In the genomic region with DNA sequence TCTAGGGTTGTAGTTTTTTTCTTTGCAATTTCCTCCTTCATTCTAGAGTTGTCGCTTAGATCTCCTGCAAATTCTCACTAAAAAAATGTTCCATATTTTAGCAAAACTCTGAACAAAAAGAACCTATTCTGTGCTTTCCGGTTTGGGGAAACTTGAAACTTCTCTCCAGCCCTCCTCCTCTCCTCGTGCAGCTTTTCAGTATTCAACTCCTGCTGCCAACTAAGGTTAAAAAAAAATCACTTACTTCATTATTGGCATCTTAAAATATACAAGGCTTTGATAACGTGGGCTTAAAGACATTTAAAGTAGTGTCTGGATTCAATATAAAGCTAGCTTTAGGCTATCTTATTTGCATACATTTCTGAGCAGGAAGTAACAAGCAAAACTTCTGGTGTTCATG, we compare ENCODE assay signal across 8 mouse cellular contexts. TPM values are rescaled to one million over a fixed set of nuclear protein-coding genes. Genes with fewer than 3 reads are reported as not detected.
A peak's percentile ranks its signal among the peaks of the same experiment; 100 is the strongest.
DNase-seq lines count a peak whose midpoint lies in the region; ATAC-seq and TF ChIP-seq lines count a peak whose summit lies in the region.

No protein-coding gene starts in this region.

- H3K27me3 ChIP-seq in kidney, embryonic 14.5 days (ENCODE audit: control insufficient read depth, insufficient read depth, low read length) = no peaks in the 10 kb centered on the region
- H3K27me3 ChIP-seq in hindbrain, embryonic 15.5 days = no peaks in the 10 kb centered on the region
- H3K27me3 ChIP-seq in midbrain, embryonic 14.5 days (ENCODE audit: control insufficient read depth, insufficient read depth, low read length) = no peaks in the 10 kb centered on the region

- ATAC-seq in kidney, embryonic 14.5 days (ENCODE audit: low FRiP score, low TSS enrichment) = 0 out of 2 replicates have a peak, but pooled peaks have one; percentile 8
- no peak for ATAC-seq in hindbrain, embryonic 15.5 days (ENCODE audit: low FRiP score, low read depth)
- ATAC-seq in midbrain, embryonic 14.5 days (ENCODE audit: low FRiP score, low TSS enrichment) = no peak

- H3K9ac ChIP-seq in kidney, embryonic 14.5 days (ENCODE audit: low read depth, low read length) = peak overlapping the region; percentile 54
- 0 out of 2 replicates have a peak overlapping the region, but pooled peaks have one; percentile 65 for H3K9ac ChIP-seq in hindbrain, embryonic 15.5 days
- H3K9ac ChIP-seq in midbrain, embryonic 14.5 days (replicated peaks; ENCODE audit: low read length) = peak overlapping the region; percentile 62

- no peak for TF ChIP-seq CTCF in bone marrow macrophage, adult 2 months (IDR thresholded peaks at IDR 0.05; ENCODE audit: low read depth, low read length)

- TF ChIP-seq POLR2A in bone marrow macrophage, adult 2 months (IDR thresholded peaks at IDR 0.05; ENCODE audit: borderline replicate concordance, low read depth, low read length) = no peak

- 20% methylated on average over 4 of the region's 4 CpGs for WGBS in kidney, embryonic 14.5 days
- WGBS in hindbrain, embryonic 15.5 days = 13% methylated on average over 4 of the region's 4 CpGs
- WGBS in midbrain, embryonic 14.5 days = 18% methylated on average over 4 of the region's 4 CpGs

- peak overlapping the region; percentile 52; the same call in 1 of the 2 replicates for H3K27ac ChIP-seq in kidney, embryonic 14.5 days (ENCODE audit: low read depth, low read length)
- peak overlapping the region; percentile 77 for H3K27ac ChIP-seq in bone marrow macrophage, adult 2 months (ENCODE audit: insufficient read depth, low read depth, low read length)
- H3K27ac ChIP-seq in hindbrain, embryonic 15.5 days (replicated peaks) = peak overlapping the region; percentile 87
- H3K27ac ChIP-seq in midbrain, embryonic 14.5 days (replicated peaks; ENCODE audit: low read depth, low read length) = peak overlapping the region; percentile 88

- H3K4me3 ChIP-seq in kidney, embryonic 14.5 days (ENCODE audit: low read length) = peak overlapping the region; percentile 51
- peak overlapping the region; percentile 94 for H3K4me3 ChIP-seq in bone marrow macrophage, adult 2 months (ENCODE audit: insufficient read depth, low read length)
- H3K4me3 ChIP-seq in hindbrain, embryonic 15.5 days = peak overlapping the region; percentile 54
- H3K4me3 ChIP-seq in midbrain, embryonic 14.5 days (replicated peaks; ENCODE audit: low read depth, low read length) = peak overlapping the region; percentile 47

- no peaks in the 10 kb centered on the region for H3K36me3 ChIP-seq in kidney, embryonic 14.5 days (ENCODE audit: control insufficient read depth, insufficient read depth, low read length)
- no peaks in the 10 kb centered on the region for H3K36me3 ChIP-seq in hindbrain, embryonic 15.5 days
- H3K36me3 ChIP-seq in midbrain, embryonic 14.5 days (ENCODE audit: control insufficient read depth, insufficient read depth, low read length) = no peaks in the 10 kb centered on the region

- H3K9me3 ChIP-seq in kidney, embryonic 14.5 days (ENCODE audit: control insufficient read depth, low read length) = no peaks in the 10 kb centered on the region
- no peaks in the 10 kb centered on the region for H3K9me3 ChIP-seq in hindbrain, embryonic 15.5 days
- H3K9me3 ChIP-seq in midbrain, embryonic 14.5 days (ENCODE audit: control insufficient read depth, low read length) = no peaks in the 10 kb centered on the region

- H3K4me2 ChIP-seq in kidney, embryonic 14.5 days (replicated peaks; ENCODE audit: low read depth, low read length) = peak overlapping the region; percentile 42
- H3K4me2 ChIP-seq in hindbrain, embryonic 15.5 days = peak overlapping the region; percentile 53
- H3K4me2 ChIP-seq in midbrain, embryonic 14.5 days (ENCODE audit: low read length) = peak overlapping the region; percentile 56

- H3K4me1 ChIP-seq in kidney, embryonic 14.5 days (ENCODE audit: control insufficient read depth, insufficient read depth, low read length) = no peaks in the 10 kb centered on the region
- no peaks in the 10 kb centered on the region for H3K4me1 ChIP-seq in bone marrow macrophage, adult 2 months (ENCODE audit: control insufficient read depth, insufficient read depth, low read length)
- no peaks in the 10 kb centered on the region; the same call in 1 of the 2 replicates for H3K4me1 ChIP-seq in hindbrain, embryonic 15.5 days (replicated peaks)
- no peaks in the 10 kb centered on the region for H3K4me1 ChIP-seq in midbrain, embryonic 14.5 days (ENCODE audit: control insufficient read depth, insufficient read depth, low read length)

- DNase-seq in kidney, adult 18-20 months = no peak
- no peak for DNase-seq in midbrain, embryonic 14.5 days
- no peak for DNase-seq in cerebellum, adult 9-10 months
- no peak for DNase-seq in left cerebral cortex, adult 11 months (ENCODE audit: low spot score)
- DNase-seq in T-cell, adult 2 months (ENCODE audit: low spot score) = no peak

RNA-seq across cellular contexts. Expression of gene Sh3bgrl, which starts 0.4 kb away (rescaled TPM):
- 145 and 169 TPM in 2 replicates for polyA plus RNA-seq in kidney, embryonic 14.5 days (2014; fragmentation: Nextera tagmentation; extraction: Ambion mirVana)
- 340 and 347 TPM in 2 replicates for polyA plus RNA-seq in bone marrow macrophage, adult 2 months (2012; ENCODE audit: insufficient read depth, insufficient read length, missing spikeins)
- 181 and 186 TPM in 2 replicates for polyA plus RNA-seq in hindbrain, embryonic 15.5 days (2015; fragmentation: Nextera tagmentation; extraction: Ambion mirVana)
- polyA plus RNA-seq in midbrain, embryonic 14.5 days (2014; fragmentation: Nextera tagmentation; extraction: Ambion mirVana) = 180 and 198 TPM in 2 replicates
